Mouse (Mus musculus): Measurements from ENCODE around the gene She. TPM values are rescaled to one million over a fixed set of nuclear protein-coding genes. Genes with fewer than 3 reads are reported as not detected.
"Not testable (repeated sequence)": the region's sequence is repeated elsewhere in the genome, so short reads cannot be mapped to it uniquely, and the experiment has no call there.

The She gene
- polyA plus RNA-seq, 1 experiment from 2014 or later = 2.8 TPM

DNA sequence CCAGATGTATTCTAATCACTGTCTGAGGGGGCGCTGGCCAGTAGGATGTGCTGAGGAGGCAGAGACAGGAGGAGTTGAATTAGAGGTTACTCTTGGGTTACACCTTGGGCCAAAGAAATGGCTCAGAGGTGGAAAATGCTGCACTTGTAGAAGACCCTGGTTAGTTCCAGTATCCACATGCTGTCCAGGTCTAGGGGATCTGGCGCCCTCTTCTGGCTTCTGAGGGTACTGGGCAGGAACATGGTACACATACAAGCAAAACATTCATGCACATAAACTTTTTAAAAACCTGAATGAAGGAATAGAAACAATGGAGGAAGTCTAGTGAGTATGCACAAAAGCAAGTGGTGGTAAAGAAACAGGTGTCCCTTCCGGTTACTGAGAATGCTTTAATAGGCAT is 26.2 kb downstream of the She start:
- no peak overlapping the region for H3K4me3 ChIP-seq (replicated peaks; ENCODE audit: low read length)
- no peak overlapping the region for H3K27ac ChIP-seq
- DNase-seq (ENCODE audit: low spot score) = no peak
- H3K36me3 ChIP-seq (replicated peaks; ENCODE audit: control insufficient read depth, insufficient read depth) = no peaks in the 10 kb centered on the region
- H3K9ac ChIP-seq = no peak overlapping the region
- H3K4me1 ChIP-seq (replicated peaks; ENCODE audit: control insufficient read depth, insufficient read depth, low read length) = peaks cover 6% of the 10 kb centered on the region
- no peak overlapping the region for H3K4me2 ChIP-seq (replicated peaks)
- no peaks in the 10 kb centered on the region for H3K27me3 ChIP-seq (ENCODE audit: control insufficient read depth, insufficient read depth, low read length)
- H3K9me3 ChIP-seq (ENCODE audit: control insufficient read depth, low read length) = no peaks in the 10 kb centered on the region
- 85% methylated on average over 3 of the region's 3 CpGs for WGBS
- no peak for ATAC-seq (ENCODE audit: low FRiP score)

DNA sequence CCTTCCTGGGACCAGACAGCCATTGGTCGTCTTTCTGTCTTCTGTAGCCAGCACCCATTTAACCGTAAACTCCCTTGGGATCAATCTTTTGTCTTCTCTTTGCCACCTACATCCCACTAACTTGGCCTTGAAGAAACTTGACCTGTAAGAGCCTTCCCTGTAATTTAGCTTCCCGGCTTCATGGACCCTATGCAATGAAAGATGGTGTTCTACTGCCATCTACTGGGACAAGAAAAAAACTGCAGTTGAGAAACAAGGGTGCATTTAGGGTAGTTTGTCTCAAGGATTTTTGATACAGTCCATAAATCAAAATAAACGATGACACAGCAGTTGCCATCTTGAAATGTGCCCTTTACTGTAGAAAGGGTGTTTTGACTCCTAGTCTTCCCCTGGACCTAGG is 27.0 kb downstream of the She start:
- no peaks in the 10 kb centered on the region for H3K27me3 ChIP-seq (ENCODE audit: control insufficient read depth, insufficient read depth, low read length)
- H3K4me3 ChIP-seq (replicated peaks; ENCODE audit: low read length) = no peak overlapping the region
- H3K4me2 ChIP-seq (replicated peaks) = no peak overlapping the region
- H3K36me3 ChIP-seq (replicated peaks; ENCODE audit: control insufficient read depth, insufficient read depth) = no peaks in the 10 kb centered on the region
- H3K4me1 ChIP-seq (replicated peaks; ENCODE audit: control insufficient read depth, insufficient read depth, low read length) = peaks cover 6% of the 10 kb centered on the region
- no peaks in the 10 kb centered on the region for H3K9me3 ChIP-seq (ENCODE audit: control insufficient read depth, low read length)
- 18% methylated on average over 4 of the region's 4 CpGs for WGBS
- ATAC-seq (ENCODE audit: low FRiP score) = peak; percentile 31; the same call in 1 of the 2 replicates
- H3K27ac ChIP-seq = no peak overlapping the region
- DNase-seq (ENCODE audit: low spot score) = peak; percentile 85
- H3K9ac ChIP-seq = no peak overlapping the region

DNA sequence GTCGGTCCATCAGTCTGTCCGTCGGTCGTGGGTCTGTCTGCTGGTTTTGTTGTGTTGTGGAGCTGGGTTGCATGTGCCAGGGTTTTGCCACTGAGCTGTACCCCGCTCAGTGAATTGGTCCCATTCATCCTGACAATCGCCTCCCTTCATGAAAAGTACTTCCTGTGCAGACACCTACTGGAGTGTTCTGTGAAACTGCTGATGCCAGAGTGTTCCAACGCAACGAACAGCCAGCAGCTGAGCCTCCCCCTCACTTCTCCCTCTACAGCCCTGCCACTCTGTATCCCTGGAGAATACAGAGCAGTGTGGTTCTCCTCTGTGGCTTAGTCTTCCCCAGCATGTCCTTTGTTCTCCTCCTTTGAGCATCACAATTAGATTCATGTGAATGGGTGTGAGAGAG is 27.7 kb downstream of the She start:
- no peak for ATAC-seq (ENCODE audit: low FRiP score)
- peaks cover 6% of the 10 kb centered on the region for H3K4me1 ChIP-seq (replicated peaks; ENCODE audit: control insufficient read depth, insufficient read depth, low read length)
- DNase-seq (ENCODE audit: low spot score) = no peak
- WGBS = 72% methylated on average over 8 of the region's 8 CpGs
- H3K4me3 ChIP-seq (replicated peaks; ENCODE audit: low read length) = no peak overlapping the region
- H3K36me3 ChIP-seq (replicated peaks; ENCODE audit: control insufficient read depth, insufficient read depth) = no peaks in the 10 kb centered on the region
- H3K9me3 ChIP-seq (ENCODE audit: control insufficient read depth, low read length) = no peaks in the 10 kb centered on the region
- no peak overlapping the region for H3K9ac ChIP-seq
- H3K27ac ChIP-seq = no peak overlapping the region
- H3K4me2 ChIP-seq (replicated peaks) = no peak overlapping the region
- H3K27me3 ChIP-seq (ENCODE audit: control insufficient read depth, insufficient read depth, low read length) = no peaks in the 10 kb centered on the region

DNA sequence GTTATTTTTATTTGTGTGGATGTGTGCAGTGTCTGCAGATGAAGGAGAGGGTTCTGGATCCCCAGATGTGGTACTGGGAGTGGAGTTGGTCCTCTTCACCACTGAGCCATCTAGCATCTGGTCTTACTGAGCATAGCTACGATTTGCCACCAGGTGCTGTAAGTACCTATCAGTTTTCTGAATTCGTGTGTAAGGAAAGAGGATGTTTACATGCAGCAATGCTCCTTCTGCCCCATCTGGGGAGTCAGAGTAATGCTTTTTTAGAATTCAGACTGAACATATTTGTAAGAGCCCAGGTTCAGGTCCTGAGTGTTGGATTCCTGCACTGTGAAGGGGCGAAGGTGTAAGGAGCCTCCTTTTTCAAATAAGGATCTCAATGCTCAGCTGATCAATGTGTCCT is 28.8 kb downstream of the She start:
- Histone ChIP-seq H3K9ac (no peak overlapping the region), H3K4me3 (replicated peaks; ENCODE audit: low read length) (no peak overlapping the region), H3K36me3 (replicated peaks; ENCODE audit: control insufficient read depth, insufficient read depth) (no peaks in the 10 kb centered on the region), H3K9me3 (ENCODE audit: control insufficient read depth, low read length) (no peaks in the 10 kb centered on the region), H3K4me1 (replicated peaks; ENCODE audit: control insufficient read depth, insufficient read depth, low read length) (peaks cover 7% of the 10 kb centered on the region), H3K4me2 (replicated peaks) (no peak overlapping the region), H3K27me3 (ENCODE audit: control insufficient read depth, insufficient read depth, low read length) (no peaks in the 10 kb centered on the region), H3K27ac (no peak overlapping the region)
- 74% methylated on average over 3 of the region's 3 CpGs for WGBS
- no peak for ATAC-seq (ENCODE audit: low FRiP score)
- DNase-seq (ENCODE audit: low spot score) = no peak

DNA sequence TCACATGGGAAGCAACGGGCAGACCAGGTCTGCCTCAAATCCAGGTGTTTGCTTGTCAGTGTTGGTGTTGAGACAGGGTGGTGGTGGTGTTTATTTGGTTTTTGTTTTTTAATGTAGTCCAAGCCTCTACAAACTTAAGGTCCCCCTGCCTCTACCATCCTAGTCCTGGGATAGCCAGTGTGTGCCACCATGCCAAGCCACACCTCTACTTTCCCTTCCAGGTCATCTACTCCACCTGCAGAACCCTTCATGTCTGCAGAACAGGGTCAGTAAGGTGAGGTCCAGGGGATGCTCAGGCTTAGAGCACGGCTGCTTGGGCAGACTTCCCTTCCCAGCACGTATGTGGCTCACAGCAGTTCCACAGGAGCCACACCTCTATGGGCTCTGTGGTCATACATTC is 29.2 kb downstream of the She start:
- H3K27me3 ChIP-seq (ENCODE audit: control insufficient read depth, insufficient read depth, low read length) = no peaks in the 10 kb centered on the region
- H3K9ac ChIP-seq = no peak overlapping the region
- peaks cover 11% of the 10 kb centered on the region for H3K4me1 ChIP-seq (replicated peaks; ENCODE audit: control insufficient read depth, insufficient read depth, low read length)
- DNase-seq (ENCODE audit: low spot score) = no peak
- H3K4me2 ChIP-seq (replicated peaks) = no peak overlapping the region
- no peak overlapping the region for H3K27ac ChIP-seq
- no peak for ATAC-seq (ENCODE audit: low FRiP score)
- no peaks in the 10 kb centered on the region for H3K9me3 ChIP-seq (ENCODE audit: control insufficient read depth, low read length)
- H3K4me3 ChIP-seq (replicated peaks; ENCODE audit: low read length) = no peak overlapping the region
- no peaks in the 10 kb centered on the region for H3K36me3 ChIP-seq (replicated peaks; ENCODE audit: control insufficient read depth, insufficient read depth)
- WGBS = 87% methylated on average over 3 of the region's 3 CpGs

DNA sequence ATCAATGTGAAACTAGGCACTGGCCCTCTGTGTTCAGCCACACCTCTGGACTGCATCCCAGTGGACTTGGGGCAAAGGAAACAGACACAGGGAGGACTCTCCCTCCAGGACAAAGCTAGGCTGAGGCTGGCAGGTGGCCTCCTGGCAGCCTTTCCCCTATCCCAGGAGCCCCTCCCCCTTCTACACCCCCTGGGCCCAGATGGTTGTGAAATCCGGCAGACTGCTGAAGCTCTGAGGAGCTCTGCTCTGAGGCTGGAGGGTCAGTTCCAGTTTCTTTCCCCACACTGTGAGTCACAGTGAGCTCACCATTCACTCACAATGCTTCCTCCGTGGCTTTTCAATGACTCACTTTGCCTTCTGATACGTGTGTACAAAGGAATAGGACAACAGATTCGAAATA is 29.9 kb downstream of the She start:
- Histone ChIP-seq H3K9me3 (ENCODE audit: control insufficient read depth, low read length) (no peaks in the 10 kb centered on the region), H3K9ac (peak overlapping the region; percentile 25; the same call in 1 of the 2 replicates), H3K27me3 (ENCODE audit: control insufficient read depth, insufficient read depth, low read length) (no peaks in the 10 kb centered on the region), H3K4me3 (replicated peaks; ENCODE audit: low read length) (no peak overlapping the region), H3K27ac (no peak overlapping the region), H3K4me1 (replicated peaks; ENCODE audit: control insufficient read depth, insufficient read depth, low read length) (peaks cover 12% of the 10 kb centered on the region), H3K36me3 (replicated peaks; ENCODE audit: control insufficient read depth, insufficient read depth) (no peaks in the 10 kb centered on the region), H3K4me2 (replicated peaks) (no peak overlapping the region)
- DNase-seq (ENCODE audit: low spot score) = peak; percentile 39
- ATAC-seq (ENCODE audit: low FRiP score) = peak; percentile 43; the same call in 1 of the 2 replicates
- 18% methylated on average over 4 of the region's 4 CpGs for WGBS

DNA sequence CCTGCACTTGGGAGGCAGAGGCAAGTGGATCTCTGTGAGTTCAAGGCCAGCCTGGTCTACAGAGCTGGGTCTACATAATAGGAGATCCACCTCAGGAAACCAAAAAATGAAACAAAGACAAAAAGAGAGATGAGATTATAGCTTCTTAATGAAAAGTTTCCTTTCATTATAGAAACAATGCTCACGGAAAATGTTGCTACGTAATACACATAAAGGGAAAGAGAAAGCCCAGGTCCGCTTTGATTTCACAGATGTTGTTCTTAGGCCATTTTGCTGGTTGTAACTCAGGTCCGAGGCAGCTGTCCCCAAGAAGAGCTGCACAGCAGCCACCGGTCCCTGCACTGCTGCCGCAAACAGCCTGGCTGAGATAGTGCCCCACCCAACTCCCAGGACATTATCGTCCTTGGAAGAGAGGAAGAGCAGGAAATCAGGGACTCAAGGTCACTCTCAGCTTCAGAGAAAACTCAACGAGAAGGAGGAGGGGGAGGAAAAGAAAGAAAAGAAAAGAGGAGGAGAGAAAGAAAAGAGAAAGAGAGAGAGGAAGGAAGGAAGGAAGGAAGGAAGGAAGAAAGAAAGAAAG is 31.1 kb downstream of the She start:
- Histone ChIP-seq H3K36me3 (replicated peaks; ENCODE audit: control insufficient read depth, insufficient read depth) (no peaks in the 10 kb centered on the region), H3K4me2 (replicated peaks) (no peak overlapping the region), H3K4me3 (replicated peaks; ENCODE audit: low read length) (no peak overlapping the region), H3K27ac (no peak overlapping the region), H3K9ac (no peak overlapping the region), H3K27me3 (ENCODE audit: control insufficient read depth, insufficient read depth, low read length) (no peaks in the 10 kb centered on the region), H3K4me1 (replicated peaks; ENCODE audit: control insufficient read depth, insufficient read depth, low read length) (peaks cover 12% of the 10 kb centered on the region), H3K9me3 (ENCODE audit: control insufficient read depth, low read length) (no peaks in the 10 kb centered on the region)
- ATAC-seq (ENCODE audit: low FRiP score) (no peak), DNase-seq (ENCODE audit: low spot score) (no peak)
- 92% methylated on average over 8 of the region's 8 CpGs for WGBS

DNA sequence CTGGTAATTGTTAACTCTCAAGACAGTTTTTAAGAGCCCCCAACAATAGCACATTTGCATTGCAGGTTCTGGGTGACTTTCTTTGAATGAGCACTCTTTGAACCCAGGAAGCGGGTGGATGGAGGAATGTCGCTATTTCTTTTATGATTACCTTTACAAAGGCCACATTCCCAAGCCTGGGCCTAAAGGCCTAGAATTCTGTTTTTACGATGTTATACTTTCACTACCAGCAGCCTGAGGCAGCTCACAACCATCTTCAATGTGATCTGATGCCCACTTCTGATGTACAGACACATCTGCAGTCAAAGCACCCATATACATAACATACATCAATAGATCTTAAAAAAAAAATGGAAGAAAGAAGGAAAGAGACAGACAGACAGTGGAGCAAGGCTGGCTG is 32.1 kb downstream of the She start:
- H3K27ac ChIP-seq; H3K36me3 ChIP-seq (replicated peaks; ENCODE audit: control insufficient read depth, insufficient read depth); H3K4me3 ChIP-seq (replicated peaks; ENCODE audit: low read length); H3K9ac ChIP-seq; H3K27me3 ChIP-seq (ENCODE audit: control insufficient read depth, insufficient read depth, low read length); ATAC-seq (ENCODE audit: low FRiP score); H3K9me3 ChIP-seq (ENCODE audit: control insufficient read depth, low read length); H3K4me2 ChIP-seq (replicated peaks); DNase-seq (ENCODE audit: low spot score): not testable (repeated sequence)
- peaks cover 12% of the 10 kb centered on the region for H3K4me1 ChIP-seq (replicated peaks; ENCODE audit: control insufficient read depth, insufficient read depth, low read length)
- 85% methylated on average over 3 of the region's 3 CpGs for WGBS

DNA sequence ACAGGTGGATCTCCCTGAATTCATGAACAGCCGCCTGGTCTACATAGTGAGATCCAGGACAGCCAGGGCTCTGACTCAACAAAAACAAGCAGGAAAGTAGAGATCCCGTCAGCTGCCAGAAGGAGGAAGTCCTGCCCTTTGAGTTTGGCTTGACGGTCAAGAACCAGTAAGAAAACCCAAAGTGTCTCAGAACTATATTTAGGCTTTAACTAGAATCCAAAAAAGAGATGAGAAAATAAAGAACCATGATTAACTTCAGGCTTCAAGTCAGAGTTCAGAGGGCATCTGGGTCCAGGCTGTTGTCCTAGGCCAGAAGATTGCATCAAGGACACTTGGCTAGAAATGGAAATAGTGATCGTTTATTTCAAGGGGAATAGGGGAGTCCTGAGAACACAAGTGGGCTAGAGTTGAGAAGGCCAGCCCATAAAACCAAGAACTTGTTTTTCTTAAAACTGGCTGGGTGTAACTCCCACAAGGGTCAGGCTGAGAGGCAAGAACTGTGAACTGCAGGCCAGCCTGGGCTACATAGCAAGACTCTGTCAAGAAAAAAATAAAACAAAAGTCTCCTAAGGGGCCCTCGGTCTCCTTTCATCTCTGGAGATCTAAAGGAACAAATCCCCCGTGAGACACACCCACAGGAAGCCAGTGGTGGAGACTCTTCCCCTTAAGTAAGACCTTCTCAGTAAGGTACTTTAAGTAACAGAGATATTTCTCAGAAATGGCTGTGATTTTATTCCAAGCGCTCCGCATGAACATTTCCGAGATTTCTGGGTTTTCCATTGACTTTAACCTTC is 32.7 kb downstream of the She start:
- no peak overlapping the region for H3K9ac ChIP-seq
- no peak for ATAC-seq (ENCODE audit: low FRiP score)
- no peak for DNase-seq (ENCODE audit: low spot score)
- H3K36me3 ChIP-seq (replicated peaks; ENCODE audit: control insufficient read depth, insufficient read depth) = no peaks in the 10 kb centered on the region
- no peaks in the 10 kb centered on the region for H3K27me3 ChIP-seq (ENCODE audit: control insufficient read depth, insufficient read depth, low read length)
- H3K27ac ChIP-seq = no peak overlapping the region
- H3K4me1 ChIP-seq (replicated peaks; ENCODE audit: control insufficient read depth, insufficient read depth, low read length) = peaks cover 12% of the 10 kb centered on the region
- H3K4me3 ChIP-seq (replicated peaks; ENCODE audit: low read length) = no peak overlapping the region
- H3K9me3 ChIP-seq (ENCODE audit: control insufficient read depth, low read length) = no peaks in the 10 kb centered on the region
- H3K4me2 ChIP-seq (replicated peaks) = no peak overlapping the region
- 84% methylated on average over 9 of the region's 9 CpGs for WGBS
